Mouse (Mus musculus) midbrain, embryonic 14.5 days (tissue): ENCODE results near the gene Efcab11. TPM values are rescaled to one million over a fixed set of nuclear protein-coding genes. Genes with fewer than 3 reads are reported as not detected.

ENCODE experiments used
- ATAC-seq: fragments of 200-750 bp; cut with Nextera tagmentation; 2 replicates; pipeline ENCODE4 v1.8.0; 2017; ENCODE audit warnings: moderate number of reproducible peaks, moderate library complexity; ENCODE audit not compliant: low FRiP score, low TSS enrichment
- DNase-seq: peaks from one replicate; pipeline ENCODE4 v3.0.0-alpha.2; 2015
- H3K27ac ChIP-seq: fragments of 300-500 bp; sonication (generic); replicated peaks from 2 replicates; pipeline ENCODE4 v1.5.1; 2014; ENCODE audit warnings: mild to moderate bottlenecking, low read depth, low read length, moderate library complexity
- H3K27me3 ChIP-seq: fragments of 300-500 bp; sonication (generic); 2 replicates; pipeline ENCODE4 v1.6.1; 2014; ENCODE audit warnings: low read length, control low read depth, mixed read lengths; ENCODE audit not compliant: control insufficient read depth, insufficient read depth
- H3K36me3 ChIP-seq: fragments of 300-500 bp; sonication (generic); 2 replicates; pipeline ENCODE4 v1.6.1; 2014; ENCODE audit warnings: low read length, control low read depth; ENCODE audit not compliant: control insufficient read depth, insufficient read depth
- H3K4me1 ChIP-seq: fragments of 300-500 bp; sonication (generic); 2 replicates; pipeline ENCODE4 v1.6.1; 2014; ENCODE audit warnings: mild to moderate bottlenecking, antibody characterized with exemption, low read length, control low read depth; ENCODE audit not compliant: control insufficient read depth, insufficient read depth
- H3K4me2 ChIP-seq: fragments of 300-500 bp; sonication (generic); 2 replicates; pipeline ENCODE4 v1.6.1; 2014; ENCODE audit warnings: mild to moderate bottlenecking, low read length, moderate library complexity
- H3K4me3 ChIP-seq: fragments of 300-500 bp; sonication (generic); replicated peaks from 2 replicates; pipeline ENCODE4 v1.5.1; 2014; ENCODE audit warnings: low read depth, low read length
- H3K9ac ChIP-seq: fragments of 300-500 bp; sonication (generic); replicated peaks from 2 replicates; pipeline ENCODE4 v1.6.1; 2014; ENCODE audit warnings: mild to moderate bottlenecking, low read length, moderate library complexity
- H3K9me3 ChIP-seq: fragments of 300-500 bp; sonication (generic); 2 replicates; pipeline ENCODE4 v1.6.1; 2016; ENCODE audit warnings: low read length, control low read depth, mixed read lengths; ENCODE audit not compliant: control insufficient read depth
- WGBS: fragments of 180-500 bp; shearing (Covaris S2); extraction: QIAGEN DNeasy Blood & Tissue Kit; methylation state at CpG from one replicate; pipeline ENCODE4 v1.1.7; 2014; 5-methylcytosine and 5-hydroxymethylcytosine counted together
- polyA plus RNA-seq: library from polyadenylated mRNA; unstranded; fragments of >200 nt; fragmentation: Nextera tagmentation; extraction: Ambion mirVana; gene quantifications from 2 replicates; pipeline ENCODE4 v1.2.1, GENCODE M21; 2014

Gene Efcab11
- polyA plus RNA-seq, 1 experiment from 2014 or later = 6.5 TPM

- no peak for ATAC-seq
- 32% methylated on average over 4 of the region's 4 CpGs for WGBS
- Histone ChIP-seq H3K27ac (no peak overlapping the region), H3K4me3 (no peak overlapping the region), H3K4me2 (no peak overlapping the region), H3K36me3 (no peaks in the 10 kb centered on the region), H3K27me3 (no peaks in the 10 kb centered on the region), H3K9ac (no peak overlapping the region), H3K4me1 (no peaks in the 10 kb centered on the region), H3K9me3 (no peaks in the 10 kb centered on the region)
- DNase-seq = peak; percentile 38
Observed at GRCm38 (mm10) chr12:99681681-99682080, 202.6 kb downstream of the Efcab11 start.

- no peaks in the 10 kb centered on the region for H3K9me3 ChIP-seq
- DNase-seq = peak; percentile 31
- peaks cover 17% of the 10 kb centered on the region for H3K4me1 ChIP-seq
- H3K27ac ChIP-seq = no peak overlapping the region
- no peaks in the 10 kb centered on the region for H3K36me3 ChIP-seq
- no peak overlapping the region for H3K4me2 ChIP-seq
- no peaks in the 10 kb centered on the region for H3K27me3 ChIP-seq
- no peak overlapping the region for H3K9ac ChIP-seq
- no peak for ATAC-seq
- H3K4me3 ChIP-seq = no peak overlapping the region
- WGBS = 72% methylated on average over 4 of the region's 4 CpGs
Observed at GRCm38 (mm10) chr12:99671866-99672191, 212.4 kb downstream of the Efcab11 start.

GRCm38 (mm10) chr12:99671162-99671865 lies 212.9 kb downstream of the Efcab11 start:
- H3K4me2 ChIP-seq = no peak overlapping the region
- DNase-seq (peak; percentile 46), ATAC-seq (no peak)
- no peaks in the 10 kb centered on the region for H3K27me3 ChIP-seq
- peaks cover 17% of the 10 kb centered on the region for H3K4me1 ChIP-seq
- H3K9me3 ChIP-seq = no peaks in the 10 kb centered on the region
- 62% methylated on average over 12 of the region's 12 CpGs for WGBS
- no peak overlapping the region for H3K27ac ChIP-seq
- H3K36me3 ChIP-seq = no peaks in the 10 kb centered on the region
- H3K4me3 ChIP-seq = no peak overlapping the region
- H3K9ac ChIP-seq = no peak overlapping the region

- DNase-seq = no peak
- Histone ChIP-seq H3K4me3 (no peak overlapping the region), H3K27me3 (no peaks in the 10 kb centered on the region), H3K4me2 (peak overlapping the region; percentile 38), H3K36me3 (no peaks in the 10 kb centered on the region), H3K9me3 (no peaks in the 10 kb centered on the region), H3K9ac (peak overlapping the region; percentile 23; the same call in 1 of the 2 replicates), H3K27ac (no peak overlapping the region; the same call in 1 of the 2 replicates), H3K4me1 (peaks cover 17% of the 10 kb centered on the region)
- WGBS = 62% methylated on average over 7 of the region's 7 CpGs
- ATAC-seq = no peak
Observed at GRCm38 (mm10) chr12:99670762-99671152, 213.5 kb downstream of the Efcab11 start.

GRCm38 (mm10) chr12:99669976-99670761 lies 214.1 kb downstream of the Efcab11 start:
- 57% methylated on average over 26 of the region's 26 CpGs for WGBS
- no peaks in the 10 kb centered on the region for H3K36me3 ChIP-seq
- H3K9me3 ChIP-seq = no peaks in the 10 kb centered on the region
- no peaks in the 10 kb centered on the region for H3K27me3 ChIP-seq
- H3K9ac ChIP-seq = peak overlapping the region; percentile 23; the same call in 1 of the 2 replicates
- no peak overlapping the region; the same call in 1 of the 2 replicates for H3K27ac ChIP-seq
- H3K4me2 ChIP-seq = peak overlapping the region; percentile 38
- no peak overlapping the region for H3K4me3 ChIP-seq
- no peak for ATAC-seq
- peak; percentile 66 for DNase-seq
- H3K4me1 ChIP-seq = peaks cover 17% of the 10 kb centered on the region

- Histone ChIP-seq H3K9ac (no peak overlapping the region), H3K27ac (no peak overlapping the region), H3K36me3 (no peaks in the 10 kb centered on the region), H3K9me3 (peaks cover 8% of the 10 kb centered on the region; the same call in 1 of the 2 replicates), H3K4me1 (peaks cover 8% of the 10 kb centered on the region), H3K27me3 (no peaks in the 10 kb centered on the region), H3K4me2 (no peak overlapping the region), H3K4me3 (no peak overlapping the region)
- 82% methylated on average over 19 of the region's 19 CpGs for WGBS
- ATAC-seq (no peak), DNase-seq (no peak)
Observed at GRCm38 (mm10) chr12:99654991-99655880, 229.0 kb downstream of the Efcab11 start.

GRCm38 (mm10) chr12:99652459-99652858 lies 231.8 kb downstream of the Efcab11 start:
- no peaks in the 10 kb centered on the region for H3K36me3 ChIP-seq
- no peak overlapping the region for H3K4me2 ChIP-seq
- no peak overlapping the region for H3K9ac ChIP-seq
- ATAC-seq = no peak; the same call in 1 of the 2 replicates
- no peak overlapping the region for H3K27ac ChIP-seq
- DNase-seq = peak; percentile 39
- no peak overlapping the region for H3K4me3 ChIP-seq
- no peaks in the 10 kb centered on the region for H3K9me3 ChIP-seq
- H3K4me1 ChIP-seq = peaks cover 8% of the 10 kb centered on the region
- H3K27me3 ChIP-seq = no peaks in the 10 kb centered on the region
- whole genome bisulfite sequencing = 15% methylated on average over 6 of the region's 6 CpGs

- Histone ChIP-seq H3K4me3 (no peak overlapping the region), H3K36me3 (no peaks in the 10 kb centered on the region), H3K9me3 (peaks cover 8% of the 10 kb centered on the region; the same call in 1 of the 2 replicates), H3K4me2 (no peak overlapping the region), H3K27ac (no peak overlapping the region), H3K4me1 (peaks cover 8% of the 10 kb centered on the region), H3K9ac (no peak overlapping the region), H3K27me3 (no peaks in the 10 kb centered on the region)
- WGBS = 60% methylated on average over 2 of the region's 2 CpGs
- DNase-seq (no peak), ATAC-seq (no peak)
Observed at GRCm38 (mm10) chr12:99649732-99650131, 234.5 kb downstream of the Efcab11 start.
